Mouse (Mus musculus): ENCODE data around the gene B9d1. TPM values are rescaled to one million over a fixed set of nuclear protein-coding genes. Genes with fewer than 3 reads are reported as not detected.

B9d1 gene
- 10 to 100 TPM; 20.8 to 23.8 TPM for total RNA-seq (2021)
- long read RNA-seq, experiment 1, transcript B9d1-201 (7 exons, 817 nt) = major isoform, 13 of 15 reads
- long read RNA-seq, experiment 1, partial matches to known transcripts = 0 of 15 reads
- long read RNA-seq, experiment 1, other reads (novel, unspliced or antisense) = 2 of 15 reads
- long read RNA-seq, experiment 2, partial matches to known transcripts = 1 of 5 reads
- long read RNA-seq, experiment 2, other reads (novel, unspliced or antisense) = 1 of 5 reads

GRCm38 (mm10) chr11:61504713-61505257 lies at the start of gene B9d1:
TSS of gene B9d1 (plus strand) at chr11:61505144.
- DNase-seq = peak; percentile 93

DNA sequence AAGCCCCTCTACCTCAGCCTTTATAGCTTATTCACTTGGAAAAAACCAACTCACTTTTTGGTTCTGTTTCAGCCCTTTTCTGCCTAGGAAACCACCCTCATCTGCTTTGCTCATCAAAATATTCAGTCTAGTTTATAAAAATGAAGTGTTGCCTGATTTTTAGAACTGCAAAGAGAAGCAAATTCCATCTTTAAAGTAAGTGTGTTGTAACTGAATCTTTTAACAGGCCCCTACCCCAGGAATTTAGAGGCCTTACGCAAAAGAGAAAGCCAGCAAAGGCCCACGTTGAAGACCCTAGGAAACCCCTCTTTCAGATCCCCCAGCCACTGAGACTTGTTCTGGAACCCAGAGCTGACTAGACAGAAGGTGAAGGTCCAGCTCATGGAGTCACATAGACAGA lies 40.9 kb upstream of the B9d1 start:
- DNase-seq = no peak

GRCm38 (mm10) chr11:61465422-61465821 lies 39.5 kb upstream of the B9d1 start:
- no peak for DNase-seq

DNA sequence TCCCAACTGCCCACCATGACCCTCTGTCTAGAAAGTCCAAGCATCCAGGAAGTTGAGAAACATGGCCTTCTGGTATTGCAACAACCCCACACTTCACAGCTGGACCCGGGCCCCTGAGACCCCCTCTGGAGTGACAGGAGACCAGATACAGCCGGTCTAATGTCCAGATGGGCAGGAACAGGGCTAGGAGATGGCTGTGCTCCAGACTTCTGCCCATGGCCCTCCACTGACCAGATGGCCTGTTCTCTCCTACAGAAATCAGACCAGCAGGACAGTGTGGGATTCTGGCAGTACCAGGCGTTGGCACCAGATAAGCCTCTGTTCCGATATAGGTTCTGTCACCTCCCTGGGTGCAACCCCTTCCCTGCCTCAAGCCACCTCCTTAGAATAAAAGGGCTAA lies 36.4 kb upstream of the B9d1 start:
- no peak for DNase-seq

GRCm38 (mm10) chr11:61469317-61469917 lies 35.5 kb upstream of the B9d1 start:
- DNase-seq = no peak

GRCm38 (mm10) chr11:61470880-61471279 lies 34.1 kb upstream of the B9d1 start:
- no peak for DNase-seq

DNA sequence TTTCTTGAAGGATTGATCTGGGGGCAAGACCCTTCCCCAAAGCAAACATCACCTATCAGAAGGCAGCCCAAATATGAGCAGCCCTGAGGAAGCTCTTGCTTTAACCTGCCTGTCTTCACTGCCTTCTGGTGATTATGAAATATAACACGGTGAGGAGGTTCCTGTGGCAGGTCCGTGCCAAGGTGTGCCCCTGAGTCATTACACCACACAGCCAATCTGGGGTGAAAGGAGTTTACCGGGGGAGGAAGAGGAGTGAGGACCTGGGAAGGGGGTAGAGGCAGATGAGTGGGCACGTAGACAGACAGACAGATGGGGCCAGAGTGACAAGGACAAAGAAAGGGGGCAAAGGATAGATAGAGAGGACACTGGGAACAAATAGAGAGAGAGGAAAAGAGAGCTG lies 31.3 kb upstream of the B9d1 start:
- no peak for DNase-seq

DNA sequence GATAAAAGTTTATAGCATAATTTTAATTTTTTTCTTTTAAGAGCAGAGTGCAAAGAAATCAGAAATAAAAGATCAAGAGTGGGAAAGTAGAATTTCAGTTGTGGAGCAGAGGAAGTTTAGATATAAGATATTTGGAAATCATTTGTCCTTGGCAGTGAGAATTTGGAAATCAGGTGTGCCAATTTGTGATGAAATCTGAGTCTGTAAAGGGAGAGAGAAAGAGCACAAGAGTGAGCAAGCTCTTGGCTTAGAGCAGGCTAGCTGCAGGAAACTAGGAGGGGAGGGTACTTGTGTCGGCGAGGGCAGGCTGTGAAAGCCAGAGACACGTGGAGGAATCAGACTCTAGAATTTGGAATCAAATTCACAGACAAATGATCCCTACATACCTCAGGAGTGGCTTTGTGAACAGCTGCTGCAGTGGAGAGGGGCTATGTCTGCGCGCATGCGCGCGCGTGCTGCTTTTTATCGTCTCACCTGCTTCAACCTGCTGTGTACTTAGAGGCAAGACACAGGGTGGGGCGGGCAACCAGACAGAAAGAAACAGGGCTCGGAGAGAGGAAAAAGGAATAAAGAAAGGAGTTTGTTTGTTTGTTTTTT lies 28.1 kb upstream of the B9d1 start:
- DNase-seq = peak in 1 of 2 experiments; percentile 13

DNA sequence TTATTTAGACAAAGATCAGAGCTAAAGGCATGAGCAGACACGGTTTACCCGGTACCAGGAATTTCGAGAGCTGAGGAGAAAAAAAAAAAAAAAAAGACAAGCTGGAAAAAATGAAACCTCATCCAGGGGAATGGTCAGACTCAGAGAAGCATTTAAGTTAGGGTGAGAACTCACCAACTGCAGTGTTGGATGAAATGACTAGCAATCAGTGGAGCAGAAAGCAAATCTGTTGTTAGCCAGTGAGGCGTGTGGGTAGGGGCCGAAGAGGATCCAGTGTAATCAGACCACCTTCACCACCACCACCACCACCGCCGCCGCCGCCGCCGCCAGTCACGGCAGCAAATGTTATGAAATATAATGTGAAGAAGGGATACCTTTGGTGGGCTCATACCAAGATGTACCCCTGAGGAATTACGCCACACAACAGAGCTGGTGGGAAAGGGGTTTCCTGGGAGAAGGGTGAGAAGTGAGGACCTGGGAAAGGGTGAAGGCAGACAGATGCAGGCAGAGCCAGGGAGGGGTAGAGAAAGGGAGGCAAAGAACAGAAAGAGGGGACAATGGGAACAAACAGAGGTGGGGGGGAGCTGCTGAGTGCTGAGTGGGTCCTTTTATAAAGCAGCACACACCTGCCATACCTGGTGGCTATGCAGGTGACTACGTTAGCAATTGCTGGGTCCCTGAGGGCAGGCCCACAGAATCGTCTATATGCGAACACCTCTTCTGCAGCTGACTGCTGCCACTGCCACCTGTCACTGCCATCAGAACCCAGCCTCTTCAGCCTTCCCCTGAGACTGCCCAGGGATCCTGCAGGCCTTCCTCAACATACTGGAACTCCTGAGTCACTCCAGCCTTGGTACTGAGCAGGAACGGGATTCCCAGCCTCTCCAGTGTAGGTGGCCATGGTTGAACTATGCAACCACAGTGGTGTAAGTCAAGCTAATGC lies 27.1 kb upstream of the B9d1 start:
- DNase-seq = no peak

GRCm38 (mm10) chr11:61478788-61479187 lies 26.2 kb upstream of the B9d1 start:
- no peak for DNase-seq

GRCm38 (mm10) chr11:61481239-61482090 lies 23.5 kb upstream of the B9d1 start:
- no peak for DNase-seq

- DNase-seq = no peak
Observed at GRCm38 (mm10) chr11:61483226-61483845, 21.6 kb upstream of the B9d1 start.

DNA sequence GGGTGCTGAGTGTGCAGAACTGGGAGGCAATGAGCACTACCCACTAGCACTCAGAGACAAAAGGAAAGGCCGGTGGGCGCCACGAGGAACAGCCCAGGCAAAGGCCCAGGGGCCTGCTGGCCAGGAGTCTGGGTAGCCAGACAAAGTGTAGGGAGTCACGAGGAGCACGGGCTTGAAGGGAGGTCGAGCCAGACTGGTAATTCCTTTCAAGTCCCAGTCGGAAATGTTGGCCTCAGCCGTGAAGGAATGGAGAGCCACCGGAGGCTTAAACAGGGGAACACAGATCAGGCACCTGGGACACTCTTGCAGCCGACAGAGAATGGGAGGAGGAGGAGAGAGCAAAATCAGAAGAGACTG lies 20.7 kb upstream of the B9d1 start:
- no peak for DNase-seq

DNA sequence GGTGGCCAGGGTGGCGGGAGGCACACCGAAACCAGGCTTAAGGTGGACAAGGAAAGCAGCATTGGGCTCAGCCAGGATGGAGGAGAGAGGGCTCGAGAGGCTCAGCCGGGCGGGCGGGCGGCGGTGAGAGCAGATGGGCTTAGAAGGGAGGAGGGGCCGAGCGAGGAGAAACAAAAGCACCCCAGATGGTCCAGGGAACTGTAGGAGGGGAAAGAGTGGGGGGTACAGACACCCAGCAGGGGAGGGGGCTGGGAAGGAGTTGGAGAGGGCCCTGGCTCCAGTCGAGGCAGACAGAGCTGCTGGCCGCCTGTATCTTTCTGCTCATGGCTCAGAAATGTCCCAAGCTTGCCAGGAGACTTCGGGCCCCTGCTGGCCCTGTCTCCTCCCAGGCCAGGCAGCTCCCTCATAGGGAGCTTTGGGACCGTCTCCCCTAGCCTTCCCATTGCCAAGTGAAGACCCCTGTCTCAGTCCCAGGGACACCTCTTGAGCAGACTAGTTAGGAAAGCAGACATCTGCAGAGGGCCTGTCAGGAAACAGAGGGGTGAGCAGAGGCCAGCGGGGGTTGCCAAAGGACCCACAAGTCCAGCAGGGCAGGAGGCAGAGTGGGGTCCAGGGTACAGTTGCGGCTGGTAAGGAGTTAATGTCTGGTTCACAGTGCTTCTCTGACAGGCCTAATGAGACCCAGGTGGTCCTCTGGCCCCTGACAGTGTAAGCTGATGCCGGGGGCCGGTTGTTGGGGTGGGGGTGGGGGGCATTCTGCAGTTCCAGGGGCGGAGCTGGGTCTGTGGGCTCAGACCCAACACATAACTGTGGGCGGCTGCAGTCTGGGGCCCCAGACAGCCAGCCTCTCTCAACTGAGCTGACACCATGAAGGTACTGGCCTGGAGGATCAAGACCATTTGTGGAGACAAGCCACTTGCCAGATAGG lies 20.1 kb upstream of the B9d1 start, which contains the start of gene Mfap4:
Gene Mfap4, plus strand, starts transcription at position 819 of the 928 bp plus-strand sequence.
- no peak for DNase-seq

DNA sequence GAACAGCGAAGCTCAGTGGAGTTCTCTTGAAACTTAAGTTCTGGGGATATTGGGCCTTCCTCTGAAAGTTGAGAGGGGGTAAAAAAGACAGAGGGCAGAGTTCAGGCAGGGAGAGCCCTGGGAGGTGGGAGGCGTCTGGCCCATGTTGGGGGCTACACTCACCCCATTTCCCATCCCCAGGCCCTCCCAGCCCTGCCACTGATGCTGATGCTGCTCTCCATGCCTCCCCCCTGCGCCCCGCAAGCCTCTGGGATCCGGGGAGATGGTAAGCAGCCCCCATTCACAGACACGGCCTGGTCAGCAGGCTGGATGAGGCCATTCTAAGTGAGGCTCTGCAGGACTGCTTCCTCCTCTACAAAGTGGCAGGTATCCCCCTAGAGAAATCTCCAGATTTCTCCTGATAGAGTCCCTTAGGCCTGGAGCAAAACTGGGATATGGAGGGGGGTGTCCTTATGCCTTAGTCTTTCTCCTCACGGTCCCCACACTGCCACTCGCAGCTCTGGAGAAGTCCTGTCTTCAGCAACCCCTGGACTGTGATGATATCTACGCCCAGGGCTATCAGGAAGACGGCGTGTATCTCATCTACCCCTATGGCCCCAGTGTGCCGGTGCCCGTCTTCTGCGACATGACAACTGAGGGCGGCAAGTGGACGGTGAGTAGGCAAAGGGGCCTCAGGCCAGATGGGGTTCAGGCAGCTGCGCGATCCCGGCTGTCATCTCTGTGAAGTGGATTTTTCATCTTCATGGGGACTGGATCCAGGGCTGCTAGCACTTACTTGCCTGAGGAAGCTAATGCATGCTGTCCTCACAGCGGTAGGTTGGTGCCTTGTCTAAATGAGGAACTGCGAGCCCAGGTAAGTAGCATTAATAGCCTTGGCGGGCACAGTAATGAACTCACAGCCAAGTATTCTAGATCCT lies 19.1 kb upstream of the B9d1 start:
- DNase-seq = no peak

GRCm38 (mm10) chr11:61486458-61487219 lies 18.3 kb upstream of the B9d1 start:
- no peak for DNase-seq

DNA sequence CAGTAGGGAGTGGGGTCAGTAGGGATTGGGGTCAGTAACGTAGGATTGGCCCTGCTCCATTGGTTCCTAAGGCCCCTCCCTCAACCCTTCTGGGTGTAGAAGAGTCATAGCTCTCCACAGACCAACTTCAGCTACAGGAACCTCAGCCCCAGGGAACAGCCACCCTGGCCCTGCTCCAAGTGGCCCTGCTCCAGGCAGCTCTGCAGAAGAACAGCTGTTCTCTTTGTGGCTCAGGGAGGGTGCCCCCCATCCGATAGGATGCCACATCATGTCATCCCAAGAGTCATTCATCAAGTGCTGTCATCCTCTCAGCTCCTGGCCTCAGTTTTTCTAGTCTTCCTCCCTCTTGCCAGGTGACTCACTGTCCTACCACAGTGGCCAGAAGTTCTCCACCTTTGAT lies 17.5 kb upstream of the B9d1 start:
- DNase-seq = peak; percentile 59 to 76

DNA sequence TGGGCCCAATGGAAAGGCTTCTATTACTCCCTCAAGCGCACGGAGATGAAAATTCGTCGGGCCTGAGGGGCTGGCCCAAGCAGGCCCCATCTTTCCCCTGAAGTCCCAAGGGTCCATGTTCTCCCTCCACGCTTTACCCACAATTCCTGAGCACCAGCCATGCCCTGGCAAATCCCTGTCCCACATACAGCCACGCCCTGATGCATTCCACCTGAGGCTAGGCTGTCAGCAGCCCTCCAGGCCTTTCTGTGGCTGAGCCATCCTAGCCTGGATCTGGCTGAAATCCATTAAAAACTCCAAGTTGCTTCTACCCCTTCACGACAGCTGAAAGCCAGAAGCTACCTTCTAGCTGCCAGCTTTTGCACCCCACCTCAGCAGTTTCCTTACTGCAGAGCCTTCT lies 17.0 kb upstream of the B9d1 start:
- no peak for DNase-seq
